Mouse (Mus musculus) embryonic facial prominence, embryonic 13.5 days (tissue): ENCODE measurements around the gene 1700020N01Rik. TPM values are rescaled to one million over a fixed set of nuclear protein-coding genes. Genes with fewer than 3 reads are reported as not detected.

Source experiments
- ATAC-seq: fragments of 200-750 bp; cut with Nextera tagmentation; 2 replicates; pipeline ENCODE4 v1.8.0; 2017; ENCODE audit warnings: low read depth; ENCODE audit not compliant: insufficient number of reproducible peaks, insufficient read depth, low FRiP score, low TSS enrichment
- H3K27ac ChIP-seq: fragments of 300-500 bp; sonication (generic); 2 replicates; pipeline ENCODE4 v1.5.1; 2015; ENCODE audit warnings: moderate library complexity, mild to moderate bottlenecking, inconsistent platforms
- H3K27me3 ChIP-seq: fragments of 300-500 bp; sonication (generic); 2 replicates; pipeline ENCODE4 v1.6.1; 2015; ENCODE audit warnings: mild to moderate bottlenecking, inconsistent platforms
- H3K36me3 ChIP-seq: fragments of 300-500 bp; sonication (generic); 2 replicates; pipeline ENCODE4 v1.6.1; 2015; ENCODE audit warnings: mild to moderate bottlenecking, inconsistent platforms
- H3K4me1 ChIP-seq: fragments of 300-500 bp; sonication (generic); 2 replicates; pipeline ENCODE4 v1.6.1; 2015; ENCODE audit warnings: inconsistent platforms
- H3K4me2 ChIP-seq: fragments of 300-500 bp; sonication (generic); 2 replicates; pipeline ENCODE4 v1.6.1; 2015; ENCODE audit warnings: moderate library complexity, mild to moderate bottlenecking, inconsistent platforms
- H3K4me3 ChIP-seq: fragments of 300-500 bp; sonication (generic); 2 replicates; pipeline ENCODE4 v1.5.1; 2015; ENCODE audit warnings: mild to moderate bottlenecking, inconsistent platforms
- H3K9ac ChIP-seq: fragments of 300-500 bp; sonication (generic); 2 replicates; pipeline ENCODE4 v1.6.1; 2015; ENCODE audit warnings: mild to moderate bottlenecking, inconsistent platforms
- H3K9me3 ChIP-seq: fragments of 300-500 bp; sonication (generic); 2 replicates; pipeline ENCODE4 v1.6.1; 2016; ENCODE audit warnings: inconsistent platforms
- WGBS: fragments of 180-500 bp; shearing (Covaris S2); methylation state at CpG from one replicate; pipeline ENCODE4 v1.1.7; 2015; ENCODE audit warnings: mixed read lengths; 5-methylcytosine and 5-hydroxymethylcytosine counted together
- polyA plus RNA-seq: library from polyadenylated mRNA; unstranded; fragments of >200 nt; fragmentation: Nextera tagmentation; extraction: Ambion mirVana; gene quantifications from 2 replicates; pipeline ENCODE4 v1.2.1, GENCODE M21; 2015

Gene 1700020N01Rik
- polyA plus RNA-seq, 1 experiment from 2014 or later = not detected

DNA sequence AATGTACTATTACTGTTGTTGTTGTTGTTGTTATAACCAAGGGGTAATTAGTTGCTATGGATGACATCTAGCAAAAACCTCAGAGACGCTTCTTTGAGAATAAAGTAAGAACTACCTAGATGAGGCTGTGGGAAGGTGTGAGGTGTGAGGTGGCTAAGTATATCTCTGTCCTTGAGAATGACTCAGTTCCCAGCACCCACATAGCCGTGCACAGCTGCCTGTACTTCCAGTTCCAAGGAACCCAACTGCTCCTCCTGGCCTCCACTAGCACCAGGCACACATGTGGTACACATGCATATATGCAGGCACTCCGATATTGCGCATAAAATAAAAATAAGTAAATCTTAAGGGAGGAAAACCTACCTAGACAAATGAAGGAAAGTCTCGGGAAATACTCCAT is 28.8 kb upstream of the 1700020N01Rik start:
- H3K4me3 ChIP-seq = no peak overlapping the region
- no peaks in the 10 kb centered on the region for H3K27me3 ChIP-seq
- no peak for ATAC-seq
- no peak overlapping the region for H3K27ac ChIP-seq
- no peaks in the 10 kb centered on the region for H3K36me3 ChIP-seq
- H3K9me3 ChIP-seq = no peaks in the 10 kb centered on the region
- no peak overlapping the region for H3K9ac ChIP-seq
- H3K4me1 ChIP-seq = peaks cover 6% of the 10 kb centered on the region; the same call in 1 of the 2 replicates
- 92% methylated on average over 5 of the region's 5 CpGs for WGBS
- H3K4me2 ChIP-seq = no peak overlapping the region

DNA sequence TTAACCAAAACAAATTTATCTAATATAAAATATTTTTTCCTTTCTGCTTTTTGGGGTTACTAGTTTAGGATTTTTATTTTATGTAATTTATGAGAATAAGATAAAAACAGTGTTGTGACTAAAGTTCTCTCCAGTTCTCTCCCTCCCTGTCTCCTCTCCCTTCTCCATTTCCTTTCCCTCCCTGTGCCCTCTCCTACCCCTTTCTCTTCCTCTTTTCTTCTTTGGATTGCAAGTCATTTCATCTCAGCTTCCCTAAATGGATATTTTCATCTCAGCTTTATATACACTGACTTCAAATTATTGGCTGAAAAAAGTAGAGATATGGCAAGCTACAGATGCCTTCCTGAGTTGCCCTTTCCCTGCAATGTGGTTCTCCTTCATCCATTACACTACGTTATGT is 26.9 kb upstream of the 1700020N01Rik start:
- Histone ChIP-seq H3K27ac (no peak overlapping the region), H3K4me2 (no peak overlapping the region), H3K4me1 (0 out of 2 replicates have a peak, but pooled peaks cover 3% of the 10 kb centered on the region), H3K9ac (no peak overlapping the region), H3K36me3 (no peaks in the 10 kb centered on the region), H3K4me3 (no peak overlapping the region), H3K9me3 (no peaks in the 10 kb centered on the region), H3K27me3 (no peaks in the 10 kb centered on the region)
- 91% methylated on average over 1 of the region's 1 CpGs for WGBS
- no peak for ATAC-seq

DNA sequence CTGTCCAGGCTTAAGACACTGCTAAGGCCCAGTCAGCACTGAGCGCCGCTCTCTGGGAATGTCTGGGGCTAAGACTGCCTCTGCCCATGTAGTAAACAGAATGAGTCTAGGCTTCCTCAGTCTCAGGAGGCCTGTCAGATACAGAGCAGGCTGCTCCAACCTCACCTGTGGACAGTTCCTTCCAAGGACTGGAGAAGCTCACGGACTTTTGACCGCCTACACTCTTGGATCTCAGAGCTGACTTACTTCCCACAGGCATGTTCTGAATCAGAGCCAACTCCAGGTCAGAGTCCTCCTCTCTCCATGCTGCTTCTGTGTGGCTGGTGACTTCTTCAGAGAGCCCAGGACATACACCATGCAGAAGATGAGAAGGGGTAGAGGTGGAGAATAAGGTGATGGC is 21.3 kb upstream of the 1700020N01Rik start:
- no peak for ATAC-seq
- Histone ChIP-seq H3K27ac (no peak overlapping the region), H3K36me3 (no peaks in the 10 kb centered on the region), H3K9ac (no peak overlapping the region), H3K27me3 (no peaks in the 10 kb centered on the region), H3K4me3 (no peak overlapping the region), H3K9me3 (no peaks in the 10 kb centered on the region), H3K4me1 (no peaks in the 10 kb centered on the region), H3K4me2 (no peak overlapping the region)
- WGBS = 90% methylated on average over 4 of the region's 4 CpGs

DNA sequence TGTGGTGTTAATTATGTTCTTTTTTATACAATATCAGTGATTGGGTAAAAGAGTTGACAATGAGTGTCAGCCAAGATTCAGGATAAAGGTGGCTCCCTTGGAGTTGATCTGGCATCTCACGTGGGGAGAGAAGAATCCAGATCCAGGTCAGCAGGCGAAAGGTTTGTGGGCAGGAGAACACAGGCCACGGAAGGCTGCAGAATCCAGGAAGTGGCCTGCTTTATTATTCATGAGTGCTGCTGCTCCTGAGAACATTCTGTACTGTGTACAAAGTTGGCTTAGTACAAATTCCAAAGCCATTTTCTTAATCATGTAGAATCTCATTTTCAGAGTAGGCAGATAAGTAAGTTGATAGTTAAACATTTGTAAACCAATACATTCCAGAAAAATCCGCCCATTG is 19.2 kb upstream of the 1700020N01Rik start:
- WGBS = 74% methylated on average over 4 of the region's 4 CpGs
- Histone ChIP-seq H3K9ac (no peak overlapping the region), H3K27ac (no peak overlapping the region), H3K27me3 (no peaks in the 10 kb centered on the region), H3K4me3 (no peak overlapping the region), H3K9me3 (no peaks in the 10 kb centered on the region), H3K4me2 (no peak overlapping the region), H3K4me1 (no peaks in the 10 kb centered on the region), H3K36me3 (no peaks in the 10 kb centered on the region)
- no peak for ATAC-seq

DNA sequence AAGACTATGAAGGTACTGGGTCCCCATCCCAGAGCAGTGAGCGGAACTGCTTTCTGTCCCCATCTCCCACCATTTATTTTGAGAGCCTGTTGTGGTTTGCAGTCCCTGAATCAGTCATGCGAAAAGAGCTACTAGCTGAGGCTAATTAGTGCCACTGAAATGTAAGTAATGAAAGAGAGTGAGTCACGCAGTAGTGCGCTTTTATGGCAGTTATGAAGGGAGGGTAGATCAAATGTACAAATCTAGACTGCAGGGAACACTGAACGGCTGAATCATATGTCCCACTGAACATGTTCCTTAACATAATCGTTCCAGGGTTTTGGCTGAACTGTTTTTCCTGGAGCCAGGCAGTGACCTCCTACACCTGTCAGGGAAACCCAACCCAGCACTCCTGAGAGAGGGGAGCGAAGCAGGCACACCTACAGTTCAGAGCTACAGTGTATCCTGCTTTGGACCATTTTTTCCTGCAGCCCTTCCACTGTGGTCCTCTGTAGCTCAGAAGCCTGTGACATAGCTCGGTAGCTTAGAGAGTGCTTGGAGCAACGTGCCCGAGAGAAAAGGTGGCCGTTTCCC is 17.1 kb upstream of the 1700020N01Rik start:
- no peak overlapping the region for H3K9ac ChIP-seq
- no peak overlapping the region for H3K4me3 ChIP-seq
- H3K27ac ChIP-seq = no peak overlapping the region
- no peaks in the 10 kb centered on the region for H3K4me1 ChIP-seq
- WGBS = 58% methylated on average over 11 of the region's 11 CpGs
- H3K9me3 ChIP-seq = no peaks in the 10 kb centered on the region
- no peaks in the 10 kb centered on the region for H3K27me3 ChIP-seq
- no peaks in the 10 kb centered on the region for H3K36me3 ChIP-seq
- no peak overlapping the region for H3K4me2 ChIP-seq
- ATAC-seq = no peak

DNA sequence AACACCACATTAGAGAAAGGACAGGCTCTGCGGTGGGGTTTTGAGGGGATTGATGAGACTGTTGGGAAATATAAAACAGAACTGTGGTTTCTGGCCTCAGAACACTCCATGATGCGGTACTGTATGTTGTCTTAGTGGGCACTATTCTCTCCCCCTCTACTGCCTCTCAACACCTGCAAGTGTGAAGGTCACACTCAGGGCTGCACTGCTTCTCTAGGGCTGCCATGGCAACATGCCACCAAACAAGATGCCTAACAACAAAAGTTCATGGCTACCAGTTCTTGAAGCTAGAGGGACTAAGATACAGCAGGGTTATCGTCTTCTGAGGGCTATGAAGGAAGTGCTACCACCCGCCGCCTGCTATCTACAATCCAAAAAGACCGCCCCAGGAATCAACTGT is 15.1 kb upstream of the 1700020N01Rik start:
- Histone ChIP-seq H3K36me3 (no peaks in the 10 kb centered on the region), H3K27me3 (no peaks in the 10 kb centered on the region), H3K9ac (no peak overlapping the region), H3K4me1 (no peaks in the 10 kb centered on the region), H3K9me3 (no peaks in the 10 kb centered on the region), H3K4me2 (no peak overlapping the region), H3K4me3 (no peak overlapping the region), H3K27ac (no peak overlapping the region)
- no peak for ATAC-seq
- WGBS = 92% methylated on average over 6 of the region's 6 CpGs

DNA sequence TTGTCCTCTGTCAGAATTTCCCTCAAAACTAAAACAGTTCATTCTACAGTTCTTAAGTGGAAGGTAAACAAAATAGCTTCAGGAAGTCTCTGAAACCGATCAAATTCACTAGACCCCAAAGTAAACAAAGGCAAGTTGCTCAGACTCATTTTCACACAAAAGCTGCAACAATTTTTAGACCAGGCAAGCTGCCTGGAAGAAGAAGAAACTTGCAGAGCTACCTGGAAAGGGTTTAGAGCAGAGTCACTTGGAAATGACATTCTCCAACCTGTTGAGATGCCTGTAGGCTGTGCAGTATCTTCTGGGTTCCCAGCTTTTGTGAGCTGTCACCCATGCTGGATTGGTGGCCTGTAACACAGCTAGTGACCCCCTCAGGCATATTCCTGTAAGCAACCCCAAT is 11.4 kb upstream of the 1700020N01Rik start:
- Histone ChIP-seq H3K27ac (no peak overlapping the region), H3K9ac (no peak overlapping the region), H3K36me3 (no peaks in the 10 kb centered on the region), H3K9me3 (no peaks in the 10 kb centered on the region), H3K27me3 (no peaks in the 10 kb centered on the region), H3K4me3 (no peak overlapping the region), H3K4me1 (no peaks in the 10 kb centered on the region; the same call in 1 of the 2 replicates), H3K4me2 (no peak overlapping the region)
- no peak for ATAC-seq
- 83% methylated on average over 1 of the region's 1 CpGs for WGBS

DNA sequence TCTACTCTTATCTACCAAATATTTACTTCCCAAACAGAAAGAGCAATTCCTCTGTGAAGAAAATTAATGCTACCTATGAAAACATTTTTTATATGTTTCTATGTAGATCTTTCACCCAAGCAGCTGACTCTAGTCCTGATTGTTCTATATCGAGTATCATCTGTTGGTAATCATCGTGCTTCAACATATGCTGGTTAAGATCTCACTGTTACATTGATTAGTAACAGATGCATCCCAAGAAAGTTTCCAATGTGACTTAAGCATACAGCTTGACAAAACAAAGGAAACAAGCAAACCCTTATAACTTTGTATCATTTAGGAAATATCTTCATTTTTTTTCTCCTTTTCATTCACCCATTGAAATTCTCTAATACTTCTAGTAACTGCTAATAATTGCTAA is 5.9 kb upstream of the 1700020N01Rik start:
- Histone ChIP-seq H3K4me1 (no peaks in the 10 kb centered on the region; the same call in 1 of the 2 replicates), H3K27me3 (no peaks in the 10 kb centered on the region), H3K36me3 (no peaks in the 10 kb centered on the region), H3K27ac (no peak overlapping the region), H3K9ac (no peak overlapping the region), H3K4me2 (no peak overlapping the region), H3K4me3 (no peak overlapping the region), H3K9me3 (no peaks in the 10 kb centered on the region)
- no peak for ATAC-seq
- WGBS = 32% methylated on average over 2 of the region's 2 CpGs

DNA sequence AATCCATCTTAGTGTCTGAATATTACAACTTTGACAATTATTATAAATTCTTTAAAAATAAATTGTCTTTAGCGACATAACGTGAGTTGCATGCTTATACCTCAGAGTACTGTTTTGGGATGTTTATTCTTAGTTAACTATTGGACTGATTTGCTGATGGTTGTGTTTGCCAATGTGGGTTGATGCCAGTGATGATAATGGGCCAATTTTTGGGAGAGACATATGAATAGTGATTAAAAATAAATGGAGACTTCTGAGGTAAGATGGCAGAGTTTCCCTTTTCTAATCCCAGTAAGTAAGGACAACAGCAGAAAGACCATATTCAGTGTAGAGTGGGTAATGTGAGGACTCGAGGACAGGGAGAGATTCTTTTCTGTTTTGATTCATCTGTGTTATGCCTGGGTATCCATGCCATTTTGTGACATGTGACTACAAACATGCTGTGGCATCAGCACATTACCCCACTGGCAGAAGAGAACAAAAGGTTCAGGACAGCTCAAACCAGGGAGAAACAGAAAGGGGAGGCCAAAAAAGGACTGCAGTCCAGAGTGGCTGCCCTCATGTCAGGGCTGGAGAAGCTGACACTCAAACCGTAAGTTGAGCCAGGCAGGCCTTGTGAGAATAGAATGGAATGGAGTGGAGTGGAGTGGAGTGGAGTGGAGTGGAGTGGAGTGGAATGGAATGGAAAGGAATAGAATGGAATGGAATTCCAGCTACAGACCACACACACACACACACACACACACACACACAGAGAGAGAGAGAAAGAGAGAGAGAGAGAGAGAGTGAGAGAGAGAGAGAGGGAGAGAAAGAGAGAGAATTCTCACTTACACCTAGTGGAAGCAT is 4.7 kb upstream of the 1700020N01Rik start:
- H3K4me2 ChIP-seq = no peak overlapping the region
- no peak overlapping the region for H3K27ac ChIP-seq
- H3K27me3 ChIP-seq = no peaks in the 10 kb centered on the region
- WGBS = 87% methylated on average over 4 of the region's 4 CpGs
- H3K9ac ChIP-seq = no peak overlapping the region
- no peak overlapping the region for H3K4me3 ChIP-seq
- no peaks in the 10 kb centered on the region for H3K9me3 ChIP-seq
- no peaks in the 10 kb centered on the region; the same call in 1 of the 2 replicates for H3K4me1 ChIP-seq
- no peak for ATAC-seq
- H3K36me3 ChIP-seq = no peaks in the 10 kb centered on the region

DNA sequence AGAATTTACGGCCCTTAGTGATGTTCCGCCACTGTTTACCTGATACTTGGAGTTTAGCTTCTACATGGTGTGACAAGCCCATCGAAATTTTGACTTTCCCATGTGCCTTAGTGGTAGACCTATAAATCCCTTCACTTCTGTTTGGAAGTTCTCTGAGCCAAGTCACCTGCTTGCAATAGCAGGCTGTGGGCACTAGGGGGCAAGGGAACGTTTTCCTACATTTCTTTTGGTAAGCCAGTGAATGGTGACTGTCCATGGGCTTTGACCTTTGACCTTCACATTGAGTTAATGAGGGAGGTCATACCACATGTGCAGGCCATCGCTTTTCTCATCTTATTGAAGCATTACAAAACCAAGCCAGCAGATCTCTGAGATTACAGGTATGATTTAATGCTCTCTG is 8.0 kb downstream of the 1700020N01Rik start:
- H3K9me3 ChIP-seq = no peaks in the 10 kb centered on the region
- no peaks in the 10 kb centered on the region for H3K36me3 ChIP-seq
- ATAC-seq = no peak
- H3K4me3 ChIP-seq = no peak overlapping the region
- 38% methylated on average over 5 of the region's 5 CpGs for WGBS
- H3K9ac ChIP-seq = no peak overlapping the region
- H3K4me1 ChIP-seq = peaks cover 19% of the 10 kb centered on the region
- no peak overlapping the region for H3K27ac ChIP-seq
- H3K4me2 ChIP-seq = no peak overlapping the region
- H3K27me3 ChIP-seq = no peaks in the 10 kb centered on the region

DNA sequence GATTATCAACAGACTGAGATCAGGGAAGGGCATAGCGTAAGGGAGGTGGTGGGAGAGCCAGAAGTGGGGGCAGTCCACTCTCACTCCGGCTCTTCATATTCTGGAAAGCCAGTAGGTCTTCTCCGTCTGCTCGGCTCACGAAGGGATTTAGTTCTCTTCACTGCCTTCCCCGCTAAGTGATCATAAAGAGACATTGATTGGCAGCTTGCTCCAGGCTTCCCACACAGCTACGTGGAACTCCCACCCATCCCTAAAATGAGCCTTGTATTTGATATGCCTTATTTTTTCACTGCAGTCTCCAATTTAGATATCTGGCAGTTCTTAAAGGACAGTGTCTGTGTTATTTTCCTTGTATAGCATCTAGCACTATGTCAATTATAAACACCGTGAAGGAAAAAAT is 11.5 kb downstream of the 1700020N01Rik start:
- ATAC-seq = no peak

DNA sequence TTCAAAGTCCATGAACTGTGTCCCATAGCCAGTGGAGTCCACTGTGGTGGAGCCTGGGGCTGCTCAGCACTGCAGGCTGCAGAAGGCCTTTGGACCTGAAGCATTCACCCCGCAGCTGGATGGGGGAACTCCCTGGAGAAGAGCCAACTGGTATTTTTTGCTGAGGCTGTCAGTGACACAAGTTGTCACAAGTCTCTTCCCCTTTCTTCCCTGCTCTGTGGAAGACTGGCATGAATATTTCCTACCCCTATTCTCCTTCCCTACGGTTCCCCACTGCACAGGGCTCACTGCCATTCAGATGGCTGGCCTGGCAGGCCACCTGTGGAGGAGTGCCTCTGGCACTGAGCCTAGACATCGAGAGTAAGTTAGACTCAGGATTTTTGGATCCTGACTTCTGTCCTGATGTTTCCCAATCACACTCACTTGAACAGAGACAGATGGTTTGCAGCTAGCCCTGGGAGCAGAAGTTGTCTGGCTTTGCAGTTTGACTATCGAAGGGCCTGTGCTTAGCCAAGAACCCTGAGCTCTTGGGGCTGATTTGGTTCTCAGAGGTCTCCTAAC is 12.1 kb downstream of the 1700020N01Rik start:
- no peak overlapping the region for H3K4me2 ChIP-seq
- peak overlapping the region; percentile 45 for H3K27ac ChIP-seq
- 28% methylated on average over 4 of the region's 4 CpGs for WGBS
- no peak overlapping the region for H3K4me3 ChIP-seq
- H3K4me1 ChIP-seq = peaks cover 19% of the 10 kb centered on the region
- H3K36me3 ChIP-seq = no peaks in the 10 kb centered on the region
- no peaks in the 10 kb centered on the region for H3K27me3 ChIP-seq
- 0 out of 2 replicates have a peak, but pooled peaks have one; percentile 43 for ATAC-seq
- H3K9me3 ChIP-seq = no peaks in the 10 kb centered on the region
- H3K9ac ChIP-seq = no peak overlapping the region

More for the DNA sequence above, 11.5 kb downstream of the 1700020N01Rik start:
- Histone ChIP-seq H3K36me3 (no peaks in the 10 kb centered on the region), H3K9ac (no peak overlapping the region), H3K4me2 (no peak overlapping the region), H3K4me3 (no peak overlapping the region), H3K27ac (no peak overlapping the region), H3K9me3 (no peaks in the 10 kb centered on the region), H3K4me1 (peaks cover 19% of the 10 kb centered on the region), H3K27me3 (no peaks in the 10 kb centered on the region)
- WGBS = 62% methylated on average over 8 of the region's 8 CpGs
